Mouse (Mus musculus): ENCODE measurements around the gene Gm7137.
"Not testable (repeated sequence)": the region's sequence is repeated elsewhere in the genome, so short reads cannot be mapped to it uniquely, and the experiment has no call there.

DNA sequence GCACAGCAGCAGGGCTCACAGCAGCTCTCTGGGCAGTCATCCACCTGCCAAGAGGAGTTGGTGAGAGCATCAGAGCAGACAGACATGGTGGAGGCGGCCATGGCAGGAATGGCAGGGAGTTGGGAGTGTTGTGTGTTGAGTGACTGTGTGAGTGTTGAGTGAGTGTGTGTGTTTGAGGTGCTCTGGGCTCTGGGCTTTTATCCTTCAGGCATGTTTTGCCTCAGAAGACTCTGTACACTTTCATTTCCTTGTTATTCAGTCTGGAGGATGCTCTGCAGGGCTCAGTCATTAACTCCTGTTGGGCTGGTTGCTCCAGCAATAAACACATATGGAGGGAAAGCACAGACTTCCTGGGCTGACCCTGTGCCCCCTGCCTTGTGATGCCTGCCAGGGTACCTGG lies 16.8 kb downstream of the Gm7137 start, which contains the start of gene Gm3238:
- not testable (repeated sequence) for TF ChIP-seq CTCF (IDR thresholded peaks at IDR 0.05; ENCODE audit: borderline replicate concordance, insufficient read depth, low read length); POLR2A (IDR thresholded peaks at IDR 0.05; ENCODE audit: low read depth, low read length)
